ENCODE assay signal across 8 mouse cellular contexts in genomic region chr10:26773541-26773940, GRCm38 (mm10). TPM values are rescaled to one million over a fixed set of nuclear protein-coding genes. Genes with fewer than 3 reads are reported as not detected.
DNase-seq lines count a peak whose midpoint lies in the region; ATAC-seq and TF ChIP-seq lines count a peak whose summit lies in the region.

No protein-coding gene starts in this region.

- H3K27ac ChIP-seq in heart, embryonic 11.5 days (ENCODE audit: low read depth, low read length), result peak overlapping the region; percentile 94
- peak overlapping the region; percentile 34; the same call in 1 of the 2 replicates for H3K27ac ChIP-seq in embryonic fibroblast, embryonic 13.5 days (ENCODE audit: insufficient read depth, low read length)
- peak overlapping the region; percentile 90; the same call in 1 of the 2 replicates for H3K27ac ChIP-seq in midbrain, embryonic 13.5 days

- H3K4me3 ChIP-seq in heart, embryonic 11.5 days (ENCODE audit: low read depth, low read length), result peak overlapping the region; percentile 69
- peak overlapping the region; percentile 12 for H3K4me3 ChIP-seq in embryonic fibroblast, embryonic 13.5 days (ENCODE audit: insufficient read depth, low read length)
- H3K4me3 ChIP-seq in midbrain, embryonic 13.5 days (replicated peaks), result peak overlapping the region; percentile 66

- no peaks in the 10 kb centered on the region for H3K36me3 ChIP-seq in heart, embryonic 11.5 days (ENCODE audit: control insufficient read depth, insufficient read depth, low read length)
- H3K36me3 ChIP-seq in midbrain, embryonic 13.5 days, result no peaks in the 10 kb centered on the region

- peaks cover 7% of the 10 kb centered on the region; the same call in 1 of the 2 replicates for H3K4me1 ChIP-seq in heart, embryonic 11.5 days (ENCODE audit: control insufficient read depth, insufficient read depth, low read length)
- H3K4me1 ChIP-seq in embryonic fibroblast, embryonic 13.5 days (ENCODE audit: control insufficient read depth, insufficient read depth, low read length), result peaks cover 5% of the 10 kb centered on the region
- H3K4me1 ChIP-seq in midbrain, embryonic 13.5 days (replicated peaks), result peaks cover 17% of the 10 kb centered on the region

- DNase-seq in heart, adult 8-10 months (ENCODE audit: low spot score), result no peak
- DNase-seq in kidney, adult 8-10 months, result peak; percentile 37 to 41
- no peak for DNase-seq in thymus, postnatal 14 days
- DNase-seq in gastrocnemius, adult 18-20 months (ENCODE audit: low spot score), result no peak
- no peak for DNase-seq in spleen, postnatal 10 days (ENCODE audit: low spot score in 2 of 2)

- ATAC-seq in heart, embryonic 11.5 days (replicated peaks; ENCODE audit: insufficient number of reproducible peaks, low FRiP score, low TSS enrichment), result no peak
- ATAC-seq in midbrain, embryonic 13.5 days, result no peak

- TF ChIP-seq CTCF in embryonic fibroblast, embryonic 13.5 days (IDR thresholded peaks at IDR 0.05; ENCODE audit: borderline replicate concordance, insufficient read depth, low read length), result no peak

- H3K9me3 ChIP-seq in heart, embryonic 11.5 days (replicated peaks; ENCODE audit: control insufficient read depth, low read length), result no peaks in the 10 kb centered on the region
- no peaks in the 10 kb centered on the region for H3K9me3 ChIP-seq in midbrain, embryonic 13.5 days

- 62% methylated on average over 5 of the region's 5 CpGs for WGBS in heart, embryonic 11.5 days (ENCODE audit: insufficient replicate concordance)
- 10% methylated on average over 5 of the region's 5 CpGs for WGBS in midbrain, embryonic 13.5 days

- H3K27me3 ChIP-seq in heart, embryonic 11.5 days (ENCODE audit: control insufficient read depth, insufficient read depth, low read length), result no peaks in the 10 kb centered on the region
- no peaks in the 10 kb centered on the region for H3K27me3 ChIP-seq in midbrain, embryonic 13.5 days

- peak overlapping the region; percentile 85 for H3K4me2 ChIP-seq in heart, embryonic 11.5 days
- peak overlapping the region; percentile 90 for H3K4me2 ChIP-seq in midbrain, embryonic 13.5 days (replicated peaks)

- no peak overlapping the region for H3K9ac ChIP-seq in heart, embryonic 11.5 days (ENCODE audit: low read depth, low read length)
- H3K9ac ChIP-seq in midbrain, embryonic 13.5 days (replicated peaks), result no peak overlapping the region

- TF ChIP-seq POLR2A in embryonic fibroblast, embryonic 13.5 days (IDR thresholded peaks at IDR 0.05; ENCODE audit: low read depth, low read length), result no peak

RNA-seq across cellular contexts. Expression of gene Arhgap18, which starts 20.3 kb away (rescaled TPM):
- 25.8 and 31.0 TPM in 2 replicates for polyA plus RNA-seq in heart, embryonic 11.5 days (2014; fragmentation: Nextera tagmentation; extraction: Ambion mirVana)
- 10 to 100 TPM; 10.6 to 19.2 (median 12.6) TPM for total RNA-seq in heart, adult 8-10 months (2022)
- polyA plus RNA-seq in embryonic fibroblast, embryonic 13.5 days (2011; ENCODE audit: insufficient read length, low read depth, missing spikeins), result 5.2 and 9.4 TPM in 2 replicates
- 17.3 and 20.5 TPM in 2 replicates for polyA plus RNA-seq in midbrain, embryonic 13.5 days (2015; fragmentation: Nextera tagmentation; extraction: Ambion mirVana)
- total RNA-seq in gastrocnemius, adult 18-20 months (2021), result 1 to 10 TPM; 1.8 to 3.0 TPM

Comparison
In these comparisons a context has a peak if more than half of its experiments do, and no peak if none do; other contexts are left out.
1. H3K27ac ChIP-seq: peak in every context shown above with its lines; median percentile 94 in heart, embryonic 11.5 days; 90 in midbrain, embryonic 13.5 days; 34 in embryonic fibroblast, embryonic 13.5 days.
2. H3K4me3 ChIP-seq: peak in every context shown above with its lines; median percentile 69 in heart, embryonic 11.5 days; 66 in midbrain, embryonic 13.5 days; 12 in embryonic fibroblast, embryonic 13.5 days.
3. DNase-seq: peak in kidney, adult 8-10 months (2 of 2); none in heart, adult 8-10 months (single experiment), thymus, postnatal 14 days (single experiment), gastrocnemius, adult 18-20 months (single experiment) and spleen, postnatal 10 days (0 of 2).